37 mouse cellular contexts compared by ENCODE assay signal in genomic region chr16:34653023-34653422, GRCm38 (mm10). TPM values are rescaled to one million over a fixed set of nuclear protein-coding genes. Genes with fewer than 3 reads are reported as not detected.
"Had no signal": no experiment of that assay in that cellular context is flagged by ENCODE, and none has a peak within 500 bp of the region (broad histone marks: within the 10 kb centered on the region; RNA-seq: fewer than 3 reads in every experiment).

No protein-coding gene starts in this region.

- ATAC-seq: hindbrain, postnatal 0 days; intestine, embryonic 16.5 days; liver, embryonic 12.5 days had no signal

- H3K4me1 ChIP-seq: liver, embryonic 12.5 days had no signal

- DNase-seq: gastrocnemius, postnatal 14 days; gastrocnemius, postnatal 36 days; heart, adult 11 months; heart, adult 2 months; heart, postnatal 14 days; heart, postnatal 36 days; kidney, adult 11 months; kidney, adult 2 months; kidney, adult 9 months; kidney, postnatal 14 days; kidney, postnatal 36 days; layer of hippocampus, postnatal 36 days; left cerebral cortex, postnatal 4 days had no signal

- H3K36me3 ChIP-seq: heart, embryonic 13.5 days; heart, embryonic 15.5 days; hindbrain, embryonic 13.5 days; hindbrain, embryonic 15.5 days; kidney, embryonic 15.5 days; limb, embryonic 13.5 days; limb, embryonic 15.5 days; liver, embryonic 12.5 days had no signal

- H3K4me3 ChIP-seq: heart, adult 2 months; heart, embryonic 13.5 days; heart, embryonic 15.5 days; hindbrain, embryonic 13.5 days; hindbrain, embryonic 15.5 days; kidney, embryonic 15.5 days; limb, embryonic 13.5 days; limb, embryonic 15.5 days; liver, embryonic 12.5 days had no signal

- H3K27me3 ChIP-seq: heart, embryonic 15.5 days; hindbrain, embryonic 15.5 days had no signal

- H3K27ac ChIP-seq: heart, adult 2 months; heart, embryonic 13.5 days; heart, embryonic 15.5 days; hindbrain, embryonic 13.5 days; hindbrain, embryonic 15.5 days; hindbrain, postnatal 0 days; kidney, embryonic 15.5 days; kidney, postnatal 0 days; limb, embryonic 13.5 days; limb, embryonic 15.5 days; liver, embryonic 12.5 days; liver, embryonic 14.5 days had no signal

RNA-seq across cellular contexts. Expression of gene Ropn1, which starts 3.3 kb away (rescaled TPM):
- total RNA-seq: gastrocnemius, adult 18-20 months; gastrocnemius, adult 8-10 months; gastrocnemius, postnatal 14 days; gastrocnemius, postnatal 36 days; heart, adult 2 months; hematopoietic stem cell, adult 5-6 weeks; hindbrain, postnatal 0 days; layer of hippocampus, adult 18-20 months; layer of hippocampus, postnatal 14 days; layer of hippocampus, postnatal 36 days; left cerebral cortex, adult 18-20 months; left cerebral cortex, postnatal 4 days; liver, adult 2 months had no signal
- polyA plus RNA-seq: frontal cortex, adult 2 months; hindbrain, embryonic 11.5 days; hindbrain, embryonic 13.5 days; hindbrain, embryonic 15.5 days; intestine, embryonic 14.5 days; intestine, embryonic 16.5 days; kidney, embryonic 15.5 days; kidney, postnatal 0 days; large intestine, adult 2 months; limb, embryonic 11.5 days; limb, embryonic 13.5 days; limb, embryonic 15.5 days; liver, adult 2 months; liver, embryonic 12.5 days; liver, embryonic 14.5 days had no signal
